Mouse (Mus musculus) intestine, postnatal 0 days (tissue): ENCODE results near the gene Mrpl35. TPM values are rescaled to one million over a fixed set of nuclear protein-coding genes. Genes with fewer than 3 reads are reported as not detected.
A peak's percentile ranks its signal among the peaks of the same experiment; 100 is the strongest.

Experiments
- ATAC-seq: fragments of 200-750 bp; cut with Nextera tagmentation; 2 replicates; pipeline ENCODE4 v1.8.0; 2017; ENCODE audit warnings: mild to moderate bottlenecking, moderate TSS enrichment, moderate library complexity
- H3K27ac ChIP-seq: fragments of 300-500 bp; sonication (generic); 2 replicates; pipeline ENCODE4 v1.5.1; 2014; ENCODE audit warnings: mild to moderate bottlenecking, low read depth, low read length, moderate library complexity
- H3K27me3 ChIP-seq: fragments of 300-500 bp; sonication (generic); replicated peaks from 2 replicates; pipeline ENCODE4 v1.6.1; 2014; ENCODE audit warnings: low read length, mixed read lengths; ENCODE audit not compliant: control insufficient read depth, insufficient read depth
- H3K36me3 ChIP-seq: fragments of 300-500 bp; sonication (generic); 2 replicates; pipeline ENCODE4 v1.6.1; 2014; ENCODE audit warnings: mild to moderate bottlenecking, moderate library complexity; ENCODE audit not compliant: control insufficient read depth, insufficient read depth
- H3K4me1 ChIP-seq: fragments of 300-500 bp; sonication (generic); replicated peaks from 2 replicates; pipeline ENCODE4 v1.6.1; 2014; ENCODE audit warnings: antibody characterized with exemption, low read length, mixed read lengths; ENCODE audit not compliant: control insufficient read depth, insufficient read depth
- H3K4me2 ChIP-seq: fragments of 300-500 bp; sonication (generic); replicated peaks from 2 replicates; pipeline ENCODE4 v1.6.1; 2014; ENCODE audit warnings: low read depth, mild to moderate bottlenecking, moderate library complexity
- H3K4me3 ChIP-seq: fragments of 300-500 bp; sonication (generic); 2 replicates; pipeline ENCODE4 v1.5.1; 2014; ENCODE audit warnings: low read depth, low read length
- H3K9ac ChIP-seq: fragments of 300-500 bp; sonication (generic); 2 replicates; pipeline ENCODE4 v1.6.1; 2014; ENCODE audit warnings: mild to moderate bottlenecking, low read depth, low read length
- H3K9me3 ChIP-seq: fragments of 300-500 bp; sonication (generic); 2 replicates; pipeline ENCODE4 v1.6.1; 2016; ENCODE audit warnings: mixed run types; ENCODE audit not compliant: control insufficient read depth
- CTCF ChIP-seq: sonication (generic); IDR thresholded peaks from 2 replicates; pipeline ENCODE4 v1.5.1; 2016; ENCODE audit warnings: low read depth, mild to moderate bottlenecking, control low read depth, antibody characterized with exemption, moderate library complexity
- WGBS: fragments of 180-500 bp; shearing (Covaris S2); extraction: QIAGEN DNeasy Blood & Tissue Kit; methylation state at CpG from one replicate; pipeline ENCODE4 v1.1.7; 2014; 5-methylcytosine and 5-hydroxymethylcytosine counted together
- polyA plus RNA-seq: library from polyadenylated mRNA; unstranded; fragments of >200 nt; fragmentation: Nextera tagmentation; extraction: Ambion mirVana; gene quantifications from 2 replicates; pipeline ENCODE4 v1.2.1, GENCODE M21; 2015

The Mrpl35 gene
- polyA plus RNA-seq, 1 experiment from 2014 or later, result 62.1 TPM

DNA sequence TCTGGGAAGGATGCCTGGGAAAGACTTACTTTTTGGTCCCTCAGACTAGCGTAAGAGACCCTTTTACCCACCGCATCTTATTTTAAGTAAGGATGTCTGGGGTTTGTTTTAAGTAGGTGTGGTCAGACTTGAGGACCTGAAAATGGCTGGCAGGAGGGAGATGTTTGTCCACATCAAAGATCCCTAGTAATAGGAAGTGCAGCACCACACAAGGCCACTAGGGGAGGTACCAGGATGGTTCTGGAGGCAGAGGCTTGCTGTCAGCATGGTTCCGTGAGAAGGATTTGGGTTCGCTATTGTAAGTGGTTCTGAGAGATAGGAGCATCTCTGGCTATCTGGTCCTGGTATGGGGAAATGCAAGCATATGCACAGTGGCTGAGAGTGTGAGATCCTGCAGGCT is 55.9 kb downstream of the Mrpl35 start:
- no peaks in the 10 kb centered on the region for H3K27me3 ChIP-seq
- H3K9me3 ChIP-seq, result no peaks in the 10 kb centered on the region
- WGBS, result 96% methylated on average over 4 of the region's 4 CpGs
- no peaks in the 10 kb centered on the region for H3K36me3 ChIP-seq
- no peak overlapping the region for H3K4me2 ChIP-seq
- ATAC-seq, result no peak
- no peak overlapping the region for H3K27ac ChIP-seq
- H3K4me3 ChIP-seq, result no peak overlapping the region
- H3K9ac ChIP-seq, result no peak overlapping the region
- no peak for TF ChIP-seq CTCF
- no peaks in the 10 kb centered on the region for H3K4me1 ChIP-seq

DNA sequence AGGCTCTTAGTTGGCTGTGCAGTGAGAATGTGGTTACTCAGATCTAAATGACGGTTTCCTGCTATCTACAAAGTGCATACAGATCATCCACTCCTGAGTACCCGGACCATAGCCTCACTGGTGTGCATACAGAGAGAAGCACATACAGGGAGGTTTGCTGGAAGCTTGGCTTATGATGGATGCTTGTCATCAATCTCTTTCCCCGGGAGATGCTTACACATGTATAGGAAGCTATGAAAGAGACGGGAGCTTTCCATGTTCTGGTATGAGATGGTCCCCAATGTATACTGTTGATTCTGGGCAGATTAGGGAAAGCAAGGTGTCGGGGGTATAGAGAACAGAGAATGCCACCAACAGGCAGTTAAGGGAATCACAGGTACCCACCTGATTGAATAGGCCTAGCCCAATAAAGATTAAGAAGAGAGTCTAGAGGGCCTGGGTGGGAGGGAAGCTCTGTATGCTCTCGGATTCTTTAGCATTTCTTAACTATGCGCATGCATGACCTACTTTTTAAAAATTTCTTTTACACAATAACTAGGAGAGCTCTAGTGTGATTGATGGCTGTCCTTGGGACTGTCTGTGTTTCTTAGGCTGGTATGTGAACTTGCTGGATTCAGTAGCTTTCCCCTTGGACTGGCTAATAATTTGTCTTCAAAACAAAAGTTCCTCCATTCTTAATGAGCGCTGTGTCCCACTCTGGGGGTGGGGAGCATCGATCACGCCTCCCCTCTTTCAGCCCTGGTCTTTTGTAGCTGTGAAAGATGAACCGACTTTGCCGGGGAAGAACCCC is 56.7 kb downstream of the Mrpl35 start:
- Histone ChIP-seq H3K4me2 (no peak overlapping the region), H3K27ac (no peak overlapping the region), H3K9ac (no peak overlapping the region), H3K27me3 (no peaks in the 10 kb centered on the region), H3K4me3 (no peak overlapping the region), H3K36me3 (no peaks in the 10 kb centered on the region), H3K9me3 (no peaks in the 10 kb centered on the region), H3K4me1 (no peaks in the 10 kb centered on the region)
- WGBS, result 79% methylated on average over 12 of the region's 12 CpGs
- ATAC-seq, result no peak
- TF ChIP-seq CTCF, result peak; percentile 49

DNA sequence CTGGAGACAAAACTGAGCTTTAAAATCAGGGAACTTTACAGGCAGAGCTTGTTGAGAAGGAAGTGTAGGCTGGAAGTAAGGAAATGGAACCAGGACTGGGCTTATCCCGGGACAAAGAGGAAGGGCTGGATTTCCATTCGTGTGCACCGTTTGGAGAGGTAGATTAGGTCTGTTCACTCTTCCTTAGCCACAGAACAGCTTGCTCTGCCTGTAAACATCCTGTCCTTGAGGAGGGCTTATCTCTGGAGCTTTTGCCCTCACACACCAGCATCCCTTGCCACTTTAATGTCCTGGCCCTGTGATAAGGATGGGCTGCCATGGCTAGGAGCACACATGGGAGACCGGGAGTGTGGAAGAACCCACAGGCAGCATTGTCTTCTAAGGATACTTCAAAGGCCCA is 59.0 kb downstream of the Mrpl35 start:
- H3K27ac ChIP-seq, result no peak overlapping the region
- H3K9me3 ChIP-seq, result no peaks in the 10 kb centered on the region
- H3K4me1 ChIP-seq, result no peaks in the 10 kb centered on the region
- WGBS, result 57% methylated on average over 4 of the region's 4 CpGs
- H3K27me3 ChIP-seq, result no peaks in the 10 kb centered on the region
- H3K36me3 ChIP-seq, result no peaks in the 10 kb centered on the region
- ATAC-seq, result no peak
- no peak overlapping the region for H3K4me3 ChIP-seq
- H3K9ac ChIP-seq, result no peak overlapping the region
- TF ChIP-seq CTCF, result no peak
- H3K4me2 ChIP-seq, result no peak overlapping the region

Other genes starting within 250 kb of the Mrpl35 start
- 14.8 and 17.1 TPM in 2 replicates for gene Kdm3a, start 194.0 kb downstream of the Mrpl35 start, polyA plus RNA-seq
- gene Reep1, start 119.4 kb downstream of the Mrpl35 start, polyA plus RNA-seq, result 6.5 and 6.7 TPM in 2 replicates
- gene Immt, start 4.4 kb upstream of the Mrpl35 start, polyA plus RNA-seq, result 171 and 180 TPM in 2 replicates
- 23.4 and 23.9 TPM in 2 replicates for gene Ptcd3, start 81.8 kb upstream of the Mrpl35 start, polyA plus RNA-seq
- 4.9 and 5.0 TPM in 2 replicates for gene Polr1a, start 82.1 kb upstream of the Mrpl35 start, polyA plus RNA-seq